Mouse (Mus musculus) neural tube, embryonic 14.5 days (tissue): ENCODE measurements around the gene Rnase11. TPM values are rescaled to one million over a fixed set of nuclear protein-coding genes. Genes with fewer than 3 reads are reported as not detected.
A peak's percentile ranks its signal among the peaks of the same experiment; 100 is the strongest.
"Not testable (repeated sequence)": the region's sequence is repeated elsewhere in the genome, so short reads cannot be mapped to it uniquely, and the experiment has no call there.

Source experiments
- ATAC-seq: fragments of 200-750 bp; cut with Nextera tagmentation; 2 replicates; pipeline ENCODE4 v1.8.0; 2017; ENCODE audit warnings: low read depth, mild to moderate bottlenecking, moderate TSS enrichment, moderate library complexity
- H3K27ac ChIP-seq: fragments of 300-500 bp; sonication (generic); 2 replicates; pipeline ENCODE4 v1.5.1; 2014; ENCODE audit warnings: low read depth, mild to moderate bottlenecking, control low read depth, low read length, moderate library complexity, mixed read lengths
- H3K27me3 ChIP-seq: fragments of 300-500 bp; sonication (generic); 2 replicates; pipeline ENCODE4 v1.6.1; 2014; ENCODE audit warnings: low read length; ENCODE audit not compliant: control insufficient read depth, insufficient read depth
- H3K36me3 ChIP-seq: fragments of 300-500 bp; sonication (generic); 2 replicates; pipeline ENCODE4 v1.6.1; 2014; ENCODE audit warnings: low read length, mixed read lengths; ENCODE audit not compliant: control insufficient read depth, insufficient read depth
- H3K4me1 ChIP-seq: fragments of 300-500 bp; sonication (generic); 2 replicates; pipeline ENCODE4 v1.6.1; 2014; ENCODE audit warnings: low read length; ENCODE audit not compliant: control insufficient read depth, insufficient read depth
- H3K4me2 ChIP-seq: fragments of 300-500 bp; sonication (generic); 2 replicates; pipeline ENCODE4 v1.6.1; 2014; ENCODE audit warnings: mild to moderate bottlenecking, low read depth, low read length, control low read depth
- H3K4me3 ChIP-seq: fragments of 300-500 bp; sonication (generic); 2 replicates; pipeline ENCODE4 v1.5.1; 2014; ENCODE audit warnings: low read depth, low read length, control low read depth, mixed read lengths
- H3K9ac ChIP-seq: fragments of 300-500 bp; sonication (generic); replicated peaks from 2 replicates; pipeline ENCODE4 v1.6.1; 2014; ENCODE audit warnings: low read depth, mild to moderate bottlenecking, control low read depth, low read length, mixed read lengths
- H3K9me3 ChIP-seq: fragments of 300-500 bp; sonication (generic); 2 replicates; pipeline ENCODE4 v1.6.1; 2016; ENCODE audit warnings: low read length; ENCODE audit not compliant: control insufficient read depth
- WGBS: fragments of 180-500 bp; shearing (Covaris S2); extraction: QIAGEN DNeasy Blood & Tissue Kit; methylation state at CpG from one replicate; pipeline ENCODE4 v1.1.7; 2014; 5-methylcytosine and 5-hydroxymethylcytosine counted together
- polyA plus RNA-seq: library from polyadenylated mRNA; unstranded; fragments of >200 nt; fragmentation: Nextera tagmentation; extraction: Ambion mirVana; gene quantifications from 2 replicates; pipeline ENCODE4 v1.2.1, GENCODE M21; 2014

The Rnase11 gene
- polyA plus RNA-seq, 1 experiment from 2014 or later, result not detected

DNA sequence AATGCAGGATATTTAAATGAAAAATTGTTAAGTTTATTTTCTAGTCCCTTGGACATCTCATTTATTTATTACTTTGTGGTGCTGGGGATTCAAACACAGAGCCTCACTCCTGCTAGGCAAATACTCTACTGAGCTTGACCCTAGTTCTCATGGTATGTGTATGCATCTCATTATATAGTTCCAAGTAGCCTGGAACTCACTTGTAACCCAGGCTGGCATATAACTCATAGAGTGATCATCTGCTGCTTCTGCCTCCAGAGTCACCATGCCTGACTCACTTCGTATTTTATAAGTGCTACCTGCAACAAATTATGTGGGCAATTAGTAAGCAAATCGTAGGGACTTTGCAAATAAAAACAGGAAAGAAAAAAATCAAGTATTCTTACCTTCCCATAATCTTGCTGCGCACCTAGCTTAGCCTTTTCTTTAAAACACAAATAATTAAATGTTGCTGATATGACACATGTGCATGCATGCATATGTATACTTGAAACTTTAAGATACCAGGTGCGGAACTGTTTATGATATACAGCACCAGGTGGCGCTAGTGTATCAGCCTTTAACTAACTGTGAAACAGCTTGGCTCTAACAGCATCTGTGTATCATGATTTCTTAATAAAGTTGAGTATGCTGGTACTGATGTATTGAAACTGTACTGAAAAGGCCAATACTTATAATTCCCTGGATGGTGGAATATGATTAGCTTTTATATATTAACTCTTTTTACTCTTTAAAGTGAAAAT lies 23.4 kb downstream of the Rnase11 start:
- 37% methylated on average over 5 of the region's 5 CpGs for WGBS
- no peaks in the 10 kb centered on the region for H3K27me3 ChIP-seq
- H3K36me3 ChIP-seq, result no peaks in the 10 kb centered on the region
- peak; percentile 76 for ATAC-seq
- no peak overlapping the region for H3K4me3 ChIP-seq
- H3K27ac ChIP-seq, result no peak overlapping the region
- H3K4me2 ChIP-seq, result no peak overlapping the region
- H3K9me3 ChIP-seq, result no peaks in the 10 kb centered on the region
- H3K9ac ChIP-seq, result no peak overlapping the region
- H3K4me1 ChIP-seq, result no peaks in the 10 kb centered on the region

GRCm38 (mm10) chr14:51024820-51025219 lies 25.1 kb downstream of the Rnase11 start:
- no peak overlapping the region for H3K4me2 ChIP-seq
- no peaks in the 10 kb centered on the region for H3K9me3 ChIP-seq
- H3K36me3 ChIP-seq, result no peaks in the 10 kb centered on the region
- no peaks in the 10 kb centered on the region for H3K4me1 ChIP-seq
- no peak overlapping the region for H3K9ac ChIP-seq
- H3K27me3 ChIP-seq, result no peaks in the 10 kb centered on the region
- WGBS, result 81% methylated on average over 1 of the region's 1 CpGs
- ATAC-seq, result no peak
- H3K4me3 ChIP-seq, result no peak overlapping the region
- H3K27ac ChIP-seq, result no peak overlapping the region

GRCm38 (mm10) chr14:51023457-51023856 lies 26.5 kb downstream of the Rnase11 start:
- Histone ChIP-seq H3K4me3 (no peak overlapping the region), H3K4me1 (no peaks in the 10 kb centered on the region), H3K27ac (no peak overlapping the region), H3K4me2 (no peak overlapping the region), H3K9ac (no peak overlapping the region), H3K36me3 (no peaks in the 10 kb centered on the region), H3K9me3 (no peaks in the 10 kb centered on the region), H3K27me3 (no peaks in the 10 kb centered on the region)
- ATAC-seq, result no peak
- WGBS, result 90% methylated on average over 4 of the region's 4 CpGs

DNA sequence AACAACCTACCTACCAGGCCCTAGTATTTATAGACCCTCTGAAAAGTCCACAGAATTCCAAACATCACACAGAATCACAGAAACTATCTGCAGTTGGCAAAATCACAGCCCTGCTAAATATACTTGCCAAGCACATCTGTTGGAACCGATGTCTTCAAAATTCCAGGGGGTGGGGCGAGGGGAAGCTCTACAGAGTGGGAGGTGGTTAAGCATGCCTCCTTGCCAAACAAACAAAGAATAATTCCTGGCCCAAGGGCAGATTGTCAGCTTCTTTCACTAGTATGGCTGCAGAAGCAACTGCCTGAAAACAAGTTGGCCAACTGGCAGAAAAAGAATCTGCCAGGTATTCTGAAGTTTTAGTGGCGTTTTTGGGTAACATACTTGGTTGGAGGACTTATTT lies 32.7 kb downstream of the Rnase11 start:
- Histone ChIP-seq H3K9ac (no peak overlapping the region), H3K4me1 (no peaks in the 10 kb centered on the region), H3K27ac (no peak overlapping the region), H3K4me3 (no peak overlapping the region), H3K9me3 (no peaks in the 10 kb centered on the region), H3K4me2 (no peak overlapping the region), H3K36me3 (no peaks in the 10 kb centered on the region), H3K27me3 (no peaks in the 10 kb centered on the region)
- no peak for ATAC-seq
- WGBS, result 78% methylated on average over 3 of the region's 3 CpGs

GRCm38 (mm10) chr14:51015780-51016179 lies 34.2 kb downstream of the Rnase11 start:
- no peak overlapping the region for H3K27ac ChIP-seq
- no peak overlapping the region for H3K4me3 ChIP-seq
- ATAC-seq, result no peak
- no peaks in the 10 kb centered on the region for H3K4me1 ChIP-seq
- no peak overlapping the region for H3K4me2 ChIP-seq
- H3K36me3 ChIP-seq, result no peaks in the 10 kb centered on the region
- no peaks in the 10 kb centered on the region for H3K27me3 ChIP-seq
- H3K9ac ChIP-seq, result no peak overlapping the region
- H3K9me3 ChIP-seq, result no peaks in the 10 kb centered on the region

DNA sequence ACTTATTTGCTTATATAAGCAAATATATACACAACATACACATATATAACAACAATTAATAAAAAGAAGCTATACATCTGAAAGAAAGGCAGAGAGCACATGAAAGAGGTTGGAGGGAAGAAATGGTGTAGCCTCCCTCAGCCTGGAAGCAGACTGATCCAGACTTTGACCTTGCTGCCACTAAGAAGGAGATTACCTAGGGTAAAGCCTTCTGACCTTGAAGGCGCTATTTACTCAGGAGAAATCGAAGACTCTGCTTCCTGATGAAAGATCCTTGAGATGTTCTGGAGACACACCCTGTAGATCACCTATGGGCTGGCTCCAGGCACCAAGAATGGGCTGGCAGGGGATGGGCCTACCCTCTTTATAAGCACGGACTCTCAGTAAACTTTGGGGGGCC lies 35.2 kb downstream of the Rnase11 start:
- H3K4me1 ChIP-seq, H3K9ac ChIP-seq, H3K4me2 ChIP-seq, H3K27ac ChIP-seq, ATAC-seq, H3K27me3 ChIP-seq, H3K9me3 ChIP-seq, H3K36me3 ChIP-seq, H3K4me3 ChIP-seq: not testable (repeated sequence)
- 95% methylated on average over 3 of the region's 3 CpGs for WGBS

GRCm38 (mm10) chr14:51009572-51009971 lies 40.4 kb downstream of the Rnase11 start:
- Histone ChIP-seq H3K27ac (no peak overlapping the region), H3K4me3 (no peak overlapping the region), H3K36me3 (no peaks in the 10 kb centered on the region), H3K4me1 (no peaks in the 10 kb centered on the region), H3K9ac (no peak overlapping the region), H3K4me2 (no peak overlapping the region), H3K9me3 (no peaks in the 10 kb centered on the region), H3K27me3 (no peaks in the 10 kb centered on the region)
- 87% methylated on average over 6 of the region's 6 CpGs for WGBS
- no peak for ATAC-seq

DNA sequence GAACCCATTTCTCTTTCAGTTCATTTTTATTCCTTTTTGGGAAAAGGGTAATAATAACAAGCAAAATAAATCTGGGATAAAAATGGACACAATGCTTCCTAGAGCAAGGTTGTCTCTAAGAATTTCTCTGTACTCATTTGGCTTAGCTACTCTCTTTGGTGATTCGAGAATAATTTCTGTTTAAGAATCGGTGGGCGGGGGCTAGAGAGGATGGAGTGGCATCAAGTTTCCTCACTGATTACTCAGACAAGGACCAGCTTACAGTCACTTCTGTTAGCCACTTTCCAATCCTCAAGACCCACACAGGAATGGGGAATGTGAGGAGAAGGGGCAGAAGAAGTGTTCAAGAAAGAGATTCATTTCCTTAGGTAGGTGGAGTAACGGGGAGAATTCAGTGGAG lies 41.2 kb downstream of the Rnase11 start:
- no peak for ATAC-seq
- H3K4me2 ChIP-seq, result no peak overlapping the region
- 87% methylated on average over 4 of the region's 4 CpGs for WGBS
- no peak overlapping the region for H3K9ac ChIP-seq
- H3K27me3 ChIP-seq, result no peaks in the 10 kb centered on the region
- no peak overlapping the region for H3K4me3 ChIP-seq
- H3K4me1 ChIP-seq, result no peaks in the 10 kb centered on the region
- no peak overlapping the region for H3K27ac ChIP-seq
- no peaks in the 10 kb centered on the region for H3K36me3 ChIP-seq
- no peaks in the 10 kb centered on the region for H3K9me3 ChIP-seq

GRCm38 (mm10) chr14:51007914-51008713 lies 41.8 kb downstream of the Rnase11 start:
- ATAC-seq, result no peak
- 84% methylated on average over 13 of the region's 13 CpGs for WGBS
- no peak overlapping the region for H3K27ac ChIP-seq

More at GRCm38 (mm10) chr14:51007914-51008713, 41.8 kb downstream of the Rnase11 start:
- no peaks in the 10 kb centered on the region for H3K9me3 ChIP-seq
- no peak overlapping the region for H3K4me3 ChIP-seq
- H3K4me1 ChIP-seq, result no peaks in the 10 kb centered on the region
- H3K27me3 ChIP-seq, result no peaks in the 10 kb centered on the region
- H3K4me2 ChIP-seq, result no peak overlapping the region
- no peaks in the 10 kb centered on the region for H3K36me3 ChIP-seq
- no peak overlapping the region for H3K9ac ChIP-seq
